ENCODE assay signal across 9 mouse cellular contexts in genomic region chr11:28853102-28853800, GRCm38 (mm10). TPM values are rescaled to one million over a fixed set of nuclear protein-coding genes. Genes with fewer than 3 reads are reported as not detected.
DNase-seq lines count a peak whose midpoint lies in the region; ATAC-seq and TF ChIP-seq lines count a peak whose summit lies in the region.
"Had no signal": no experiment of that assay in that cellular context is flagged by ENCODE, and none has a peak within 500 bp of the region (broad histone marks: within the 10 kb centered on the region; RNA-seq: fewer than 3 reads in every experiment).

Efemp1 (plus strand) TSS chr11:28853204.

- under 1% methylated on average over 30 of the region's 30 CpGs for WGBS in hindbrain, embryonic 14.5 days

- TF ChIP-seq CTCF in gastrocnemius, adult 2 months (IDR thresholded peaks at IDR 0.05), result no peak

- peak; percentile 48 to 54 for DNase-seq in urinary bladder, adult 18-20 months (ENCODE audit: low spot score in 2 of 2)
- no peak for DNase-seq in urinary bladder, postnatal 10 days (ENCODE audit: low spot score)
- DNase-seq in gastrocnemius, adult 2 months, result peak; percentile 50
- DNase-seq in hindbrain, embryonic 14.5 days (ENCODE audit: low spot score), result no peak
- peak; percentile 7 for DNase-seq in left cerebral cortex, adult 11 months (ENCODE audit: low spot score)
- peak; percentile 49 for DNase-seq in lung, postnatal 14 days
- DNase-seq in right cerebral cortex, postnatal 10 days (ENCODE audit: low spot score in 2 of 2), result peak; percentile 22

- 0 out of 2 replicates have a peak within 1 kb of the TSS, but pooled peaks have one; percentile 26 for H3K9ac ChIP-seq in hindbrain, embryonic 14.5 days

- H3K27me3 ChIP-seq in hindbrain, embryonic 14.5 days (ENCODE audit: control insufficient read depth, insufficient read depth, low read length), result peaks cover 30% of the 10 kb centered on the region

- H3K9me3 ChIP-seq in hindbrain, embryonic 14.5 days (ENCODE audit: control insufficient read depth, low read length), result no peaks in the 10 kb centered on the region
- H3K9me3 ChIP-seq: megakaryocyte, embryonic 14.5 days had no signal

- peak within 1 kb of the TSS; percentile 68 for H3K4me3 ChIP-seq in gastrocnemius, adult 2 months
- H3K4me3 ChIP-seq in hindbrain, embryonic 14.5 days (replicated peaks; ENCODE audit: low read length), result peak within 1 kb of the TSS; percentile 36
- H3K4me3 ChIP-seq: megakaryocyte, embryonic 14.5 days had no signal

- peak; percentile 51 for ATAC-seq in hindbrain, embryonic 14.5 days (ENCODE audit: low FRiP score)
- no peak for ATAC-seq in activated CD4-positive, CD25-positive, alpha-beta regulatory T cell, adult 4 months

- peak within 1 kb of the TSS; percentile 46 for H3K27ac ChIP-seq in gastrocnemius, adult 2 months
- no peak within 1 kb of the TSS for H3K27ac ChIP-seq in hindbrain, embryonic 14.5 days

- H3K4me2 ChIP-seq in hindbrain, embryonic 14.5 days (replicated peaks), result peak within 1 kb of the TSS; percentile 76

- H3K36me3 ChIP-seq in hindbrain, embryonic 14.5 days (replicated peaks; ENCODE audit: control insufficient read depth, insufficient read depth), result no peaks in the 10 kb centered on the region

- H3K4me1 ChIP-seq in hindbrain, embryonic 14.5 days (replicated peaks; ENCODE audit: control insufficient read depth, insufficient read depth, low read length), result no peaks in the 10 kb centered on the region
- H3K4me1 ChIP-seq: megakaryocyte, embryonic 14.5 days had no signal

- intact Hi-C loops in gastrocnemius, adult 2 months (cut with DNase I), result no loop called here

RNA-seq across cellular contexts. Expression of gene Efemp1, which starts in this region (rescaled TPM):
- 10 to 100 TPM in 1 of 2 experiments, 1 to 10 TPM in 1; 8.0 to 12.4 TPM for total RNA-seq in gastrocnemius, adult 2 months (2021)
- polyA plus RNA-seq in hindbrain, embryonic 14.5 days (2014; fragmentation: Nextera tagmentation; extraction: Ambion mirVana), result 2.2 and 2.8 TPM in 2 replicates
- not detected for polyA plus RNA-seq in activated CD4-positive, CD25-positive, alpha-beta regulatory T cell, adult 4 months (2017; shearing (Covaris generic))

Comparison
In these comparisons a context has a peak if more than half of its experiments do, and no peak if none do; other contexts are left out.
1. DNase-seq: peak in urinary bladder, adult 18-20 months (2 of 2), gastrocnemius, adult 2 months (single experiment), left cerebral cortex, adult 11 months (single experiment), lung, postnatal 14 days (single experiment) and right cerebral cortex, postnatal 10 days (2 of 2); none in urinary bladder, postnatal 10 days (single experiment) and hindbrain, embryonic 14.5 days (single experiment).